Mouse (Mus musculus): ENCODE measurements around the gene Rpp40.

GRCm38 (mm10) chr13:35911476-35911875 is 5.3 kb upstream of the Rpp40 start:
- TF ChIP-seq SMC3 (IDR thresholded peaks at IDR 0.05; ENCODE audit: low read depth, low read length), result no peak
- TF ChIP-seq MAX (IDR thresholded peaks at IDR 0.05; ENCODE audit: low read length), result no peak
- TF ChIP-seq KAT2A (conservative IDR thresholded peaks at IDR 0.05; ENCODE audit: low read depth, low read length), result no peak
- no peak for TF ChIP-seq TCF12 (IDR thresholded peaks at IDR 0.05; ENCODE audit: low read depth, low read length)

Data from MEL (cell line).